ENCODE assay signal across 20 mouse cellular contexts in genomic region chr12:26758657-26759325, GRCm38 (mm10).
A peak's percentile ranks its signal among the peaks of the same experiment; 100 is the strongest.
DNase-seq lines count a peak whose midpoint lies in the region; ATAC-seq lines count a peak whose summit lies in the region.
"Had no signal": no experiment of that assay in that cellular context is flagged by ENCODE, and none has a peak within 500 bp of the region (broad histone marks: within the 10 kb centered on the region; RNA-seq: fewer than 3 reads in every experiment).

No protein-coding gene starts in this region.

- DNase-seq in adrenal gland, postnatal 14 days = peak; percentile 72
- peak; percentile 61 for DNase-seq in neural tube, embryonic 11.5 days (ENCODE audit: low spot score)
- DNase-seq in c-Kit-positive CD71-positive TER-119-positive erythroid progenitor cells, embryonic 14.5 days (ENCODE audit: low spot score) = no peak
- no peak for DNase-seq in Muller cell, postnatal 12 days (ENCODE audit: inconsistent ontology term)
- DNase-seq in spleen, postnatal 36 days (ENCODE audit: low spot score in 2 of 2) = no peak
- DNase-seq: cerebellum, adult 11-12 months; cerebellum, postnatal 36 days; kidney, postnatal 14 days; retina, postnatal 1 day; thymus, adult 18-20 months had no signal

- H3K4me3 ChIP-seq in forebrain, embryonic 15.5 days = no peak overlapping the region
- no peak overlapping the region for H3K4me3 ChIP-seq in forebrain, embryonic 12.5 days (replicated peaks)
- no peak overlapping the region for H3K4me3 ChIP-seq in hindbrain, embryonic 12.5 days
- H3K4me3 ChIP-seq in neural tube, embryonic 11.5 days (ENCODE audit: low read depth, low read length) = no peak overlapping the region
- H3K4me3 ChIP-seq: heart, embryonic 12.5 days; intestine, embryonic 15.5 days; liver, embryonic 12.5 days; lung, embryonic 15.5 days had no signal

- ATAC-seq in forebrain, embryonic 15.5 days (replicated peaks) = no peak
- ATAC-seq in forebrain, embryonic 12.5 days (ENCODE audit: low FRiP score) = no peak
- ATAC-seq in hindbrain, embryonic 12.5 days (ENCODE audit: low FRiP score) = peak; percentile 69
- ATAC-seq in neural tube, embryonic 11.5 days (ENCODE audit: insufficient read depth, low FRiP score, low TSS enrichment) = peak; percentile 74
- ATAC-seq: activated CD4-positive, CD25-positive, alpha-beta regulatory T cell, adult 4 months; intestine, embryonic 15.5 days; liver, embryonic 12.5 days; midbrain, embryonic 16.5 days had no signal

- 87% methylated on average over 9 of the region's 9 CpGs for WGBS in forebrain, embryonic 15.5 days
- WGBS in forebrain, embryonic 12.5 days = 91% methylated on average over 9 of the region's 9 CpGs
- 60% methylated on average over 9 of the region's 9 CpGs for WGBS in hindbrain, embryonic 12.5 days
- 33% methylated on average over 9 of the region's 9 CpGs for WGBS in neural tube, embryonic 11.5 days

- H3K9me3 ChIP-seq in forebrain, embryonic 15.5 days = no peaks in the 10 kb centered on the region
- H3K9me3 ChIP-seq in forebrain, embryonic 12.5 days = no peaks in the 10 kb centered on the region
- no peaks in the 10 kb centered on the region for H3K9me3 ChIP-seq in hindbrain, embryonic 12.5 days (replicated peaks)
- no peaks in the 10 kb centered on the region for H3K9me3 ChIP-seq in neural tube, embryonic 11.5 days (ENCODE audit: control insufficient read depth, low read length)
- H3K9me3 ChIP-seq: heart, embryonic 12.5 days; intestine, embryonic 15.5 days; liver, embryonic 12.5 days; lung, embryonic 15.5 days had no signal

- no peak overlapping the region for H3K4me2 ChIP-seq in forebrain, embryonic 15.5 days (replicated peaks)
- H3K4me2 ChIP-seq in forebrain, embryonic 12.5 days = no peak overlapping the region
- H3K4me2 ChIP-seq in hindbrain, embryonic 12.5 days (replicated peaks) = no peak overlapping the region
- no peak overlapping the region for H3K4me2 ChIP-seq in neural tube, embryonic 11.5 days (ENCODE audit: low read depth)
- H3K4me2 ChIP-seq: heart, embryonic 12.5 days; intestine, embryonic 15.5 days; liver, embryonic 12.5 days; lung, embryonic 15.5 days had no signal

- H3K36me3 ChIP-seq in forebrain, embryonic 15.5 days = no peaks in the 10 kb centered on the region
- H3K36me3 ChIP-seq in forebrain, embryonic 12.5 days (replicated peaks) = no peaks in the 10 kb centered on the region
- H3K36me3 ChIP-seq in hindbrain, embryonic 12.5 days = no peaks in the 10 kb centered on the region
- H3K36me3 ChIP-seq in neural tube, embryonic 11.5 days (ENCODE audit: control insufficient read depth, insufficient read depth, low read length) = no peaks in the 10 kb centered on the region
- H3K36me3 ChIP-seq: heart, embryonic 12.5 days; intestine, embryonic 15.5 days; liver, embryonic 12.5 days; lung, embryonic 15.5 days had no signal

- H3K27me3 ChIP-seq in forebrain, embryonic 15.5 days = no peaks in the 10 kb centered on the region
- H3K27me3 ChIP-seq in forebrain, embryonic 12.5 days = no peaks in the 10 kb centered on the region
- H3K27me3 ChIP-seq in hindbrain, embryonic 12.5 days = no peaks in the 10 kb centered on the region
- no peaks in the 10 kb centered on the region for H3K27me3 ChIP-seq in neural tube, embryonic 11.5 days (ENCODE audit: control insufficient read depth, insufficient read depth, low read length)
- H3K27me3 ChIP-seq: heart, embryonic 12.5 days; intestine, embryonic 15.5 days; liver, embryonic 12.5 days; lung, embryonic 15.5 days had no signal

- H3K27ac ChIP-seq in forebrain, embryonic 15.5 days (replicated peaks) = 0 out of 2 replicates have a peak overlapping the region, but pooled peaks have one; percentile 14
- no peak overlapping the region for H3K27ac ChIP-seq in forebrain, embryonic 12.5 days
- H3K27ac ChIP-seq in hindbrain, embryonic 12.5 days = peak overlapping the region; percentile 56
- peak overlapping the region; percentile 91 for H3K27ac ChIP-seq in neural tube, embryonic 11.5 days (ENCODE audit: low read depth, low read length)
- H3K27ac ChIP-seq: intestine, embryonic 15.5 days; liver, embryonic 12.5 days; lung, embryonic 15.5 days; macrophage had no signal

- no peaks in the 10 kb centered on the region for H3K4me1 ChIP-seq in forebrain, embryonic 15.5 days
- H3K4me1 ChIP-seq in forebrain, embryonic 12.5 days = peaks cover 11% of the 10 kb centered on the region
- H3K4me1 ChIP-seq in hindbrain, embryonic 12.5 days = peaks cover 6% of the 10 kb centered on the region
- peaks cover 6% of the 10 kb centered on the region for H3K4me1 ChIP-seq in neural tube, embryonic 11.5 days (ENCODE audit: control insufficient read depth, insufficient read depth, low read length)
- H3K4me1 ChIP-seq: heart, embryonic 12.5 days; intestine, embryonic 15.5 days; liver, embryonic 12.5 days; lung, embryonic 15.5 days had no signal

- no peak overlapping the region for H3K9ac ChIP-seq in forebrain, embryonic 15.5 days (replicated peaks)
- H3K9ac ChIP-seq in forebrain, embryonic 12.5 days = no peak overlapping the region
- no peak overlapping the region for H3K9ac ChIP-seq in hindbrain, embryonic 12.5 days
- no peak overlapping the region for H3K9ac ChIP-seq in neural tube, embryonic 11.5 days (ENCODE audit: low read length)
- H3K9ac ChIP-seq: heart, embryonic 12.5 days; intestine, embryonic 15.5 days; liver, embryonic 12.5 days; lung, embryonic 15.5 days had no signal

Comparison
In these comparisons a context has a peak if more than half of its experiments do, and no peak if none do; other contexts are left out.
1. ATAC-seq: peak in hindbrain, embryonic 12.5 days (single experiment) and neural tube, embryonic 11.5 days (single experiment); none in forebrain, embryonic 15.5 days (single experiment) and forebrain, embryonic 12.5 days (single experiment).
2. DNase-seq: peak in adrenal gland, postnatal 14 days (single experiment) and neural tube, embryonic 11.5 days (single experiment); none in c-Kit-positive CD71-positive TER-119-positive erythroid progenitor cells, embryonic 14.5 days (single experiment), Muller cell, postnatal 12 days (single experiment) and spleen, postnatal 36 days (0 of 2).